Mouse (Mus musculus) limb, embryonic 14.5 days (tissue): ENCODE results near the gene Dock6. TPM values are rescaled to one million over a fixed set of nuclear protein-coding genes. Genes with fewer than 3 reads are reported as not detected.

Experiments
- ATAC-seq: fragments of 200-750 bp; cut with Nextera tagmentation; 2 replicates; pipeline ENCODE4 v1.8.0; 2017; ENCODE audit warnings: low read depth, moderate number of reproducible peaks, moderate TSS enrichment; ENCODE audit not compliant: low FRiP score
- DNase-seq: peaks from one replicate; pipeline ENCODE4 v3.0.0-alpha.2; 2015; ENCODE audit warnings: low spot score
- H3K27ac ChIP-seq: fragments of 300-500 bp; sonication (generic); replicated peaks from 2 replicates; pipeline ENCODE4 v1.5.1; 2014; ENCODE audit warnings: low read depth, mild to moderate bottlenecking, low read length, moderate library complexity, mixed read lengths
- H3K27me3 ChIP-seq: fragments of 300-500 bp; sonication (generic); 2 replicates; pipeline ENCODE4 v1.6.1; 2014; ENCODE audit warnings: low read length, mixed read lengths; ENCODE audit not compliant: control insufficient read depth, insufficient read depth
- H3K36me3 ChIP-seq: fragments of 300-500 bp; sonication (generic); 2 replicates; pipeline ENCODE4 v1.6.1; 2014; ENCODE audit warnings: mild to moderate bottlenecking, low read length, moderate library complexity, mixed read lengths; ENCODE audit not compliant: control insufficient read depth, insufficient read depth
- H3K4me1 ChIP-seq: fragments of 300-500 bp; sonication (generic); 2 replicates; pipeline ENCODE4 v1.6.1; 2014; ENCODE audit warnings: antibody characterized with exemption, low read length, mixed read lengths; ENCODE audit not compliant: control insufficient read depth, insufficient read depth
- H3K4me2 ChIP-seq: fragments of 300-500 bp; sonication (generic); replicated peaks from 2 replicates; pipeline ENCODE4 v1.6.1; 2014; ENCODE audit warnings: low read depth, mild to moderate bottlenecking, low read length, moderate library complexity; ENCODE audit not compliant: severe bottlenecking
- H3K4me3 ChIP-seq: fragments of 300-500 bp; sonication (generic); replicated peaks from 2 replicates; pipeline ENCODE4 v1.5.1; 2014; ENCODE audit warnings: low read length
- H3K9ac ChIP-seq: fragments of 300-500 bp; sonication (generic); 2 replicates; pipeline ENCODE4 v1.6.1; 2014; ENCODE audit warnings: mild to moderate bottlenecking, low read depth, low read length, moderate library complexity; ENCODE audit not compliant: severe bottlenecking
- H3K9me3 ChIP-seq: fragments of 300-500 bp; sonication (generic); 2 replicates; pipeline ENCODE4 v1.6.1; 2016; ENCODE audit warnings: low read length; ENCODE audit not compliant: control insufficient read depth
- POLR2A ChIP-seq: fragments of 200-500 bp; IDR thresholded peaks from 2 replicates; pipeline ENCODE4 v1.8.0; 2012; ENCODE audit warnings: inconsistent platforms, mild to moderate bottlenecking, moderate library complexity, borderline replicate concordance; ENCODE audit not compliant: insufficient read depth, insufficient read length; ENCODE audit errors: extremely low read depth
- WGBS: fragments of 180-500 bp; shearing (Covaris S2); extraction: QIAGEN DNeasy Blood & Tissue Kit; methylation state at CpG from one replicate; pipeline ENCODE4 v1.1.7; 2014; 5-methylcytosine and 5-hydroxymethylcytosine counted together
- polyA plus RNA-seq, 2 experiments: library from polyadenylated mRNA; depleted of rRNA in 1 of 2; stranded (reverse) in 1 of 2; unstranded in 1 of 2; fragments of >200 nt; fragmentation: Nextera tagmentation in 1 of 2; extraction: Ambion mirVana in 1 of 2; gene quantifications; 2 replicates each; pipeline versions ENCODE4 v1.2.1 to v1.2.3; 2012 to 2014

Dock6 gene
- polyA plus RNA-seq, 2 experiments: 31.6 to 155 TPM

DNA sequence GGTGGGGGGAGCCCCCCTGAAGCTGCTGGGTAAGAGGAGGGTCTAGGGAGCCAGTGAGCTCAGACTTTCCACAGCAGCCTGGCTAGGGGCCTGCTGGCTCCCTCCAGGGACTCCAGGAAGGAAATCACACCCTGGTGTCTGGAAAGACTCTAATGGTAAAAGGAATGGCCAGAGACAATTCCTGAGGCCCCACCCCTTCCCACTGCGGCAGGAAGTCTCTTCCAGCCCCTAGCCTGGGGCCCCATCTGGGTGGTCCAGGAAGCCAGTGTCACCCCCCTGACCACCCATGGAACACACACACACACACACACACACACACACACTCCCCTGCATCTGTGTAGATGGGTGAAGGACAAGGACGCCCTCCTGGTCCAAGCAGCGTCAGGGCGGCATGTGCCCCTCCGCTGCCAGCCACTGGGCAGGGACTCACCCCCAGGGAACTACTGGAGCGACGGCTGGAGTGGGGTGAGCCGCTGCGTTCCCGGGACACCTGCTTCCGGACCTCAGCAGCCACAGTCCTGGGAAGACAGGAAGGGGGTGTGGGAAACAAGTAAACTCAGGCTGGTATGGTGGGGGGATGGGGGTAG lies 5.6 kb downstream of the Dock6 start:
- peak; percentile 63 for DNase-seq
- peak; percentile 59 for ATAC-seq
- Histone ChIP-seq H3K27ac (peak overlapping the region; percentile 75), H3K4me3 (peak overlapping the region; percentile 16; the same call in 1 of the 2 replicates), H3K36me3 (peaks cover 38% of the 10 kb centered on the region), H3K4me1 (peaks cover 31% of the 10 kb centered on the region), H3K27me3 (no peaks in the 10 kb centered on the region), H3K9me3 (no peaks in the 10 kb centered on the region), H3K4me2 (peak overlapping the region; percentile 45), H3K9ac (peak overlapping the region; percentile 49)
- WGBS: under 1% methylated on average over 11 of the region's 11 CpGs
- no peak for TF ChIP-seq POLR2A

DNA sequence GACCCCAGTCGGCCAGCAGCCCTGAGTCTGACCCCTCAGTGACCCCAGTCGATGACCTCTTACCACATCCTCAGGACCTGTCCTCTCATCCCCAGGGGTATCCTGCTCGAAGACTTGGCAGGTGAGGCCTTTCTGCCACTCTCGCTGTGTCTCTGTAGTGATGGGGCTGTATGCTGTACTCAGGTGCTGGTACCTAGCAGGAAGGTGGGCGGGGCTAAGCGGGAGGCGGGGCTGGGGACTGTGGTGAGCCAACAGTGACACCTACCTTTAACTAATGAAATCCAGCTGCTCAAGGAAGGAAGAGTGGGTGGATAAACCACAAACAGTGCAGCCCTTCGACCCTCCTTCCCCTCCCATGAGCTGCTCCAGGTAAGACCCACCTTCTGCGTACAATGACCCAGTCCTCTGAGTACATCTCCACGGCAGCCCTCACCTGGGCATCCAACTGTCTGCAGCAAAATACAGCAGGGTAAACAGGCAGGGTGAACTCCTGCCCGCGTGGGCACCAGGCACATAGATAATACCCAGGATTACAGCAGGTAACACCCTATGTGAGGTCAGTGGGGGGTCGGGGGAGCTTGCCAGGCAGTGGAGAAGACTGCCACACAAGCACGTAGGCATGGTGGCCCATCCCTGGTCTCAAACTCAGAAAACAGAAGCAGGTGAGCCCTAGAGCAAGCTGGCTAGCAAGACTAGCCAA lies 6.9 kb downstream of the Dock6 start:
- no peak overlapping the region for H3K4me2 ChIP-seq
- H3K9me3 ChIP-seq: no peaks in the 10 kb centered on the region
- peaks cover 28% of the 10 kb centered on the region for H3K4me1 ChIP-seq
- no peak overlapping the region for H3K4me3 ChIP-seq
- WGBS: 38% methylated on average over 14 of the region's 14 CpGs
- peaks cover 39% of the 10 kb centered on the region for H3K36me3 ChIP-seq
- DNase-seq (no peak), ATAC-seq (no peak)
- no peak for TF ChIP-seq POLR2A
- H3K9ac ChIP-seq: no peak overlapping the region
- H3K27me3 ChIP-seq: no peaks in the 10 kb centered on the region
- H3K27ac ChIP-seq: no peak overlapping the region

DNA sequence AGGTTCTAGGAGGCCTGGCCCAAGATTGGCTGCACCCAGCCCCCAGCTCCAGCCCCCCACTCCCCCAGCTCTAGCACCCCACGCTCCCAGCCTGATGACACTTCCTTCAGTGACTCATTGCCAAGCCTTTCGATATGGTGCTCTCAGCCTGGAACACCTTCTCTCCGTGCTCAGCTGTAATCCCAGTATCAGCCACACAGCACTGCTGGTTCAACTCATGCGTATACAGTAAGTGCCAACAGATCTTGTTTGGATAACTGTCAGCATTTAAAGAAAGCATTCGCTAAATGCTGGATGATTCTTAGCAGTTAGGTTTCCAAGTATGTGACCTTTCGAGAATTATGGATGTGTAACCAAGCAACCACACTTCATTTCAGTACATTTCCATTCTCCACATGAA lies 9.3 kb downstream of the Dock6 start:
- no peak overlapping the region for H3K4me2 ChIP-seq
- DNase-seq (no peak), ATAC-seq (no peak)
- no peak overlapping the region for H3K27ac ChIP-seq
- peaks cover 23% of the 10 kb centered on the region for H3K4me1 ChIP-seq
- no peaks in the 10 kb centered on the region for H3K9me3 ChIP-seq
- H3K27me3 ChIP-seq: no peaks in the 10 kb centered on the region
- no peak overlapping the region for H3K4me3 ChIP-seq
- WGBS: 85% methylated on average over 6 of the region's 6 CpGs
- no peak for TF ChIP-seq POLR2A
- H3K9ac ChIP-seq: no peak overlapping the region
- peaks cover 57% of the 10 kb centered on the region for H3K36me3 ChIP-seq

DNA sequence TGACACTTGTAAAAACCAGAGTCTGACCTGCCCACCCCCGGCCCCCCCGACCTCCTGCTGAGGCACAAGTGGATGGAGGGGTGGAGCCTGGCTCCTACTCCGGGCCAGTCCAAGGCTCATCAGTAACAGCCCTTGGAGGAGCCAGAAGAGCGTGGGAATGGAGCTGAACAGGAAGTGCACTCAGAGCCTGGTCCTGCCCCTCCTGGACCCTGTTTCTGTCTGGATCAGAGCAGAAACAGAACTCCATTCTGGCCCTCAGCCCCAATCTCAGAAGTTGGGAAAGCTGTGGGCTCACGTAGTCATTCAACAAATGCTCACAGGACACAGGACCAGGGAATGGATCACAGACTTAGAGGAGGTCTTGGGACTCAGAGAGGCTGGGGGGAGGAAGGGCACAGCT lies 10.0 kb downstream of the Dock6 start:
- TF ChIP-seq POLR2A: no peak
- Histone ChIP-seq H3K9ac (no peak overlapping the region), H3K4me3 (no peak overlapping the region), H3K4me2 (no peak overlapping the region), H3K4me1 (peaks cover 16% of the 10 kb centered on the region), H3K36me3 (peaks cover 64% of the 10 kb centered on the region), H3K9me3 (no peaks in the 10 kb centered on the region), H3K27me3 (no peaks in the 10 kb centered on the region), H3K27ac (no peak overlapping the region)
- 46% methylated on average over 5 of the region's 5 CpGs for WGBS
- DNase-seq (no peak), ATAC-seq (no peak)

DNA sequence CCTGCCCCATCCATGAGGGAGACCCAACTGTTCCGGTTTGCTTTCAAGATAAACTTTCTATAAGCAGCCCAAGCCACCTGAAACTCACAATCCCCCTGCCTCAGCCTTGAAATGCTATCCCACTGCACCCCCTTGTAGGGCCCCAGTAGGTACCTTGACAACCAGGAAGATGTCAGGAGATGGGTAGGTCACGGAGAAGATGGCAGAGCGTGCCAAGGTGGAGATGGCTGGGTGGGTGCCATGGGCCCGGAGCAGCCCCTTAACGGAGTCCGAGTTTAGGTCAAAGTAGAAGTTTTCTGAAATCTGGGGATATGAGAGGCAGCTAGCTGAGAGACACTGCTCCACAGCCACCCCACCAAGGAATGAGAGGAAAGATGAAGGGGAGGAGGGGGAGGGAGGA lies 11.1 kb downstream of the Dock6 start:
- no peaks in the 10 kb centered on the region for H3K9me3 ChIP-seq
- H3K4me1 ChIP-seq: peaks cover 5% of the 10 kb centered on the region; the same call in 1 of the 2 replicates
- H3K27ac ChIP-seq: no peak overlapping the region
- H3K4me2 ChIP-seq: no peak overlapping the region
- no peak overlapping the region for H3K4me3 ChIP-seq
- no peak for TF ChIP-seq POLR2A
- ATAC-seq (no peak), DNase-seq (no peak)
- 94% methylated on average over 6 of the region's 6 CpGs for WGBS
- H3K27me3 ChIP-seq: no peaks in the 10 kb centered on the region
- H3K36me3 ChIP-seq: peaks cover 74% of the 10 kb centered on the region
- H3K9ac ChIP-seq: no peak overlapping the region
